Mouse (Mus musculus): Measurements from ENCODE around the gene Cycs. TPM values are rescaled to one million over a fixed set of nuclear protein-coding genes. Genes with fewer than 3 reads are reported as not detected.

Gene Cycs
- polyA plus RNA-seq, 1 experiment from 2014 or later, result 71.9 TPM

DNA sequence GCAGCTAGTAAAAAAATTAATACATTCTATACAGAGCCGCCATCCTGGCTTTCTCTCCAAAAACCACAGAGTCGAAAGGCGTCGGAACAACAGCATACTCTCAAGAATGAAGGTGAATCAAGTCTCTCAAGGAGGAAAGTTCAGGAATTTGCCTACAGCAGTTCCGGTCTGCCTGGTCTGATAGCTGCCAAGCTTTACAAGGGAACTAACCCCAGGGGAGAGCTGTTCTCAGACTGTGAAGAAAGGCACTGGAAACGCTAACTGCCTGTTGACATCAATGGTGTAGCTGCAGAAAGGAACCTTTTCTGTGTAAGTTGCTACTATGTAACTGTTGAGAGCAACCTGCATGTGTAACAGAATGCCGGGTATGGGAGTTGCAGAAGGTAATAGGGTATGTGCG is 34.4 kb downstream of the Cycs start:
- H3K4me1 ChIP-seq (ENCODE audit: control insufficient read depth, insufficient read depth, low read length), result peaks cover 2% of the 10 kb centered on the region; the same call in 1 of the 2 replicates
- H3K36me3 ChIP-seq (ENCODE audit: control insufficient read depth, insufficient read depth, low read length), result no peaks in the 10 kb centered on the region
- no peak overlapping the region for H3K27ac ChIP-seq (ENCODE audit: low read length)
- 86% methylated on average over 8 of the region's 8 CpGs for WGBS
- no peak overlapping the region for H3K4me3 ChIP-seq (replicated peaks; ENCODE audit: low read length)
- H3K4me2 ChIP-seq (ENCODE audit: low read depth, low read length), result no peak overlapping the region
- no peak for ATAC-seq (ENCODE audit: insufficient read depth, low FRiP score)
- H3K9ac ChIP-seq (ENCODE audit: low read length), result no peak overlapping the region
- no peaks in the 10 kb centered on the region for H3K9me3 ChIP-seq (replicated peaks; ENCODE audit: control insufficient read depth, low read length)
- H3K27me3 ChIP-seq (ENCODE audit: control insufficient read depth, insufficient read depth, low read length), result no peaks in the 10 kb centered on the region

DNA sequence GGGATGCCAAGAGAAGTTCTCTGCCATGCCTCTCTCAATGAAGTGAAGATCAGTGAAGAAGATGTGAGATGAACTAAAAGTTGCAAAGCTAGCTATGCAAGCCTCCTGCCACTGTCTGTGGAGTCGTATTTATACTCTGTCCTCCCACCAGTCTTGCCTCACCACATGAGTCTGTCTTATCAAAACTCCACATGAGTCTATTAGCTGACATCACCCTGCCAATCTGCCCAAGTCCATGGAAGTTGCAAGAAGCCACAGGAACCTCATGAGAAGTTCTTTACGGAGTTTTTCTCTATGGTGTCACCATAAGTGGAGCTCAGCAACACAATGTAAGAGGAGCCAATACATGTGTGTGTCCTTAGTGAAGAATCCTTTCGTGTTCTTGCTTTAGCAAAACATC is 35.3 kb downstream of the Cycs start:
- H3K9me3 ChIP-seq (replicated peaks; ENCODE audit: control insufficient read depth, low read length), result no peaks in the 10 kb centered on the region
- H3K36me3 ChIP-seq (ENCODE audit: control insufficient read depth, insufficient read depth, low read length), result no peaks in the 10 kb centered on the region
- ATAC-seq (ENCODE audit: insufficient read depth, low FRiP score), result no peak
- H3K4me1 ChIP-seq (ENCODE audit: control insufficient read depth, insufficient read depth, low read length), result no peaks in the 10 kb centered on the region
- H3K4me2 ChIP-seq (ENCODE audit: low read depth, low read length), result no peak overlapping the region
- no peak overlapping the region for H3K27ac ChIP-seq (ENCODE audit: low read length)
- no peak overlapping the region for H3K9ac ChIP-seq (ENCODE audit: low read length)
- WGBS, result 87% methylated on average over 3 of the region's 3 CpGs
- no peak overlapping the region for H3K4me3 ChIP-seq (replicated peaks; ENCODE audit: low read length)
- no peaks in the 10 kb centered on the region for H3K27me3 ChIP-seq (ENCODE audit: control insufficient read depth, insufficient read depth, low read length)

DNA sequence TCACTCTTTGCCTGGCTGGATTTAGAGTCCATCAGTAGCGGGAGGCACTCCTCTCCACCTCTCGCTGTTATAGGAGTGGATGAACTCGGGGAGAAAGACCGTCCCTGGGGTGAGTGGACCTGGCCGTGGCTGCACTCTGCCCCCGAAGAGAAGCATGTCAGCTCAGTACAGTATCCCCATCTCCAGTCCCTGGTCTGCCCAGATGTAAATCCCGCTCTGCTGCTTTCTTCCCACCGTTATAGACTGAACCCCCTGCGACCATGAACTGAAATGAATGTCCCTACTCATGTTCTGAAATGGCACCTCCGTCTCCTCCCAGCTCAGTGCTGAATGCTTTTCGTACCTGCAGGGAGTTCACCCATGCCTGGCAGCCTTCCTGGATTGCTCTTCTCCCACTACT is 37.1 kb downstream of the Cycs start:
- Histone ChIP-seq H3K9me3 (replicated peaks; ENCODE audit: control insufficient read depth, low read length) (no peaks in the 10 kb centered on the region), H3K9ac (ENCODE audit: low read length) (no peak overlapping the region), H3K4me1 (ENCODE audit: control insufficient read depth, insufficient read depth, low read length) (0 out of 2 replicates have a peak, but pooled peaks cover 1% of the 10 kb centered on the region), H3K27me3 (ENCODE audit: control insufficient read depth, insufficient read depth, low read length) (no peaks in the 10 kb centered on the region), H3K36me3 (ENCODE audit: control insufficient read depth, insufficient read depth, low read length) (no peaks in the 10 kb centered on the region), H3K4me3 (replicated peaks; ENCODE audit: low read length) (no peak overlapping the region), H3K27ac (ENCODE audit: low read length) (peak overlapping the region; percentile 8; the same call in 1 of the 2 replicates), H3K4me2 (ENCODE audit: low read depth, low read length) (peak overlapping the region; percentile 17; the same call in 1 of the 2 replicates)
- WGBS, result 78% methylated on average over 11 of the region's 11 CpGs
- no peak for ATAC-seq (ENCODE audit: insufficient read depth, low FRiP score)

DNA sequence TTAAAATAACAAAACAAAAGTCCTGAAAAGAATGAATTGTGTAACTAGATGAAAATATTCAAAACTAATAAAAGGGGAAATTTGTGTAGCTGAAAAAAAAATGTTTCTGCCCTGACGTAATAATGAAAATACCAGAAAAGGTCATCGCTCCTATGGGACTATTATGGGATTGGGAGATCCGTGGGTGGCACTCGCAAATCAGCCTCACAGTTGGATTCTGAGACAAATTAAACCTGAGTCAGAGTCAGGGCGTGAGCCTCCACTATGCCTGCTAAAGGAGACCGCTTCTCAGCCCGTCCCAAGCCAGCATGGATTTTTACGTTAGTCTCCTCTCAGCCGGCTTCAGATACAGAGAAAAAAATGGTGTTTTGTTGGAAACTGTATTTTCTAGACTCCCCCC is 38.9 kb downstream of the Cycs start:
- H3K27me3 ChIP-seq (ENCODE audit: control insufficient read depth, insufficient read depth, low read length), result no peaks in the 10 kb centered on the region
- H3K27ac ChIP-seq (ENCODE audit: low read length), result no peak overlapping the region
- 0 out of 2 replicates have a peak, but pooled peaks cover 3% of the 10 kb centered on the region for H3K4me1 ChIP-seq (ENCODE audit: control insufficient read depth, insufficient read depth, low read length)
- no peak overlapping the region for H3K9ac ChIP-seq (ENCODE audit: low read length)
- H3K36me3 ChIP-seq (ENCODE audit: control insufficient read depth, insufficient read depth, low read length), result no peaks in the 10 kb centered on the region
- no peak for ATAC-seq (ENCODE audit: insufficient read depth, low FRiP score)
- no peaks in the 10 kb centered on the region for H3K9me3 ChIP-seq (replicated peaks; ENCODE audit: control insufficient read depth, low read length)
- 71% methylated on average over 9 of the region's 9 CpGs for WGBS
- H3K4me2 ChIP-seq (ENCODE audit: low read depth, low read length), result no peak overlapping the region
- H3K4me3 ChIP-seq (replicated peaks; ENCODE audit: low read length), result no peak overlapping the region

DNA sequence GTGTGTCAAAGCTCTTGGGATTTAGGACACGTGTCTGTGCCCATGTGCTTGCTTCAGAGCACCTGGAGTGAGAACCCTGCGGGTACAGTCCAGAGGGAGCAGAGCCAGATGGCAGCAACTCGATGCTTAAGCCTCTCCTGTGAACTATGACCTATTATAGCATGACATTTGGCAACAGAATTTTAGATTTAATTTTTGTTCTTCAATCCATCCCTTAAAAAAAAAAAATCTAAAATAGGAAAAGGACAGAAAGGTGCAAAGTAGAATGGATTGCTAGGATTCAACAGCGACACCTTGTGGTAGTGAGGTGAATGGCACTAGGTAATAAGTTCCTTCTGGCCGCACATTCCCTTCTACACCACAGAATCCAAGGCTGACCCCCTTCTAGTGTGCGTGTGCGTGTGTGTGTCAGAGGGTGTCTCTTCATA is 39.7 kb downstream of the Cycs start:
- H3K4me3 ChIP-seq (replicated peaks; ENCODE audit: low read length), result no peak overlapping the region
- H3K9me3 ChIP-seq (replicated peaks; ENCODE audit: control insufficient read depth, low read length), result no peaks in the 10 kb centered on the region
- no peaks in the 10 kb centered on the region for H3K27me3 ChIP-seq (ENCODE audit: control insufficient read depth, insufficient read depth, low read length)
- H3K36me3 ChIP-seq (ENCODE audit: control insufficient read depth, insufficient read depth, low read length), result no peaks in the 10 kb centered on the region
- 0 out of 2 replicates have a peak, but pooled peaks cover 3% of the 10 kb centered on the region for H3K4me1 ChIP-seq (ENCODE audit: control insufficient read depth, insufficient read depth, low read length)
- WGBS, result 28% methylated on average over 7 of the region's 7 CpGs
- H3K27ac ChIP-seq (ENCODE audit: low read length), result no peak overlapping the region
- H3K9ac ChIP-seq (ENCODE audit: low read length), result no peak overlapping the region
- no peak for ATAC-seq (ENCODE audit: insufficient read depth, low FRiP score)
- H3K4me2 ChIP-seq (ENCODE audit: low read depth, low read length), result no peak overlapping the region

DNA sequence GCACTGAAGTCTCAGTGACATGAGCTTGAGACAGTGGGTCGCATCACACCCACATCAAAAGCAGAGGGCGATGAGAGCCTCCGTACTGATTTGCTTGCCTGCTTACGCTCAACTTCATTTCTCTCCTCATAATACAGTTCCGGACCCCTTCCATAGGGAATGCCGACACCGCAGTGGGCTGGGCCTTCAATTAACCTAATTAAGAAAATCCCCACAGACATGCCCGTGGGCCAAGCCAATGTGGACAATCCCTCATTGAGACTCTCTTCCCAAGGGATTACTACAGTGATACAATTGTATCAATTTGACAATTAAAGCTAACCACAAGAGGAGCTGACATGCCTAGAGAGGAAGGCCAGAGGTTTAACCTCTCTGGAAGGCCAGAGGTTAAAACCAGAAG is 40.5 kb downstream of the Cycs start:
- H3K4me3 ChIP-seq (replicated peaks; ENCODE audit: low read length), result no peak overlapping the region
- H3K4me1 ChIP-seq (ENCODE audit: control insufficient read depth, insufficient read depth, low read length), result 0 out of 2 replicates have a peak, but pooled peaks cover 3% of the 10 kb centered on the region
- H3K4me2 ChIP-seq (ENCODE audit: low read depth, low read length), result no peak overlapping the region
- WGBS, result 90% methylated on average over 8 of the region's 8 CpGs
- ATAC-seq (ENCODE audit: insufficient read depth, low FRiP score), result no peak
- no peaks in the 10 kb centered on the region for H3K27me3 ChIP-seq (ENCODE audit: control insufficient read depth, insufficient read depth, low read length)
- no peaks in the 10 kb centered on the region for H3K36me3 ChIP-seq (ENCODE audit: control insufficient read depth, insufficient read depth, low read length)
- no peak overlapping the region for H3K9ac ChIP-seq (ENCODE audit: low read length)
- H3K27ac ChIP-seq (ENCODE audit: low read length), result no peak overlapping the region
- no peaks in the 10 kb centered on the region for H3K9me3 ChIP-seq (replicated peaks; ENCODE audit: control insufficient read depth, low read length)

DNA sequence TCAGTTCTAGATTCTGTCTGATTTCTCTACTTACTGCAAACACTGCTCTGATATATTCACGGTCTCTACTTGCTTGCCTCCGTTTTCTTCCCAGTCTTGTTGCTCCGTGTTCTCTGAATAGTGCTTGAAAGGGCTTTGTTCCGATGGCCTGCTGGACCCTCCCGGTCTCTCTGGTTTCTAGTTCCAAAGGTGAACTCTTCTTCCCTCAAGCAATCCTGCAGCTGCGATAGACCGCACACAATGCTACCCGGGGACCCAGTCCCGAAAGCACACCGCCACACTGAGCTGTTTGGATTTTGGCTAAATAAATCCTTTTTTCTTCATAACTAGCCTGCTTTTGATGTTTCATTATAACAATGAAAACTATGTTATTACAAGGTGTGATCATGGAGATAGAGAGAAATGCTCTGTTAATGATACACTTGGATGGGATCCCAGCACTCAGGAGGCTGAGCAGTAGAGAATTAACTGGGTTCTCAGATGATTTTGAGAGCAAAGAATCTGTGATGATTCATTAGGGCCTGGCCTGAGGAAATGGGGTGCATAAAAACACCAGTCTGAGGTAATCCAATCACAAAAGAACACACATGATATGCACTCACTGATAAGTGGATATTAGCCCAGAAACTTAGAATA is 42.0 kb downstream of the Cycs start:
- H3K27ac ChIP-seq (ENCODE audit: low read length), result no peak overlapping the region; the same call in 1 of the 2 replicates
- no peaks in the 10 kb centered on the region for H3K36me3 ChIP-seq (ENCODE audit: control insufficient read depth, insufficient read depth, low read length)
- H3K4me1 ChIP-seq (ENCODE audit: control insufficient read depth, insufficient read depth, low read length), result 0 out of 2 replicates have a peak, but pooled peaks cover 3% of the 10 kb centered on the region
- no peaks in the 10 kb centered on the region for H3K9me3 ChIP-seq (replicated peaks; ENCODE audit: control insufficient read depth, low read length)
- no peak overlapping the region for H3K4me2 ChIP-seq (ENCODE audit: low read depth, low read length)
- H3K4me3 ChIP-seq (replicated peaks; ENCODE audit: low read length), result no peak overlapping the region
- 65% methylated on average over 10 of the region's 10 CpGs for WGBS
- H3K27me3 ChIP-seq (ENCODE audit: control insufficient read depth, insufficient read depth, low read length), result no peaks in the 10 kb centered on the region
- H3K9ac ChIP-seq (ENCODE audit: low read length), result no peak overlapping the region
- ATAC-seq (ENCODE audit: insufficient read depth, low FRiP score), result no peak

DNA sequence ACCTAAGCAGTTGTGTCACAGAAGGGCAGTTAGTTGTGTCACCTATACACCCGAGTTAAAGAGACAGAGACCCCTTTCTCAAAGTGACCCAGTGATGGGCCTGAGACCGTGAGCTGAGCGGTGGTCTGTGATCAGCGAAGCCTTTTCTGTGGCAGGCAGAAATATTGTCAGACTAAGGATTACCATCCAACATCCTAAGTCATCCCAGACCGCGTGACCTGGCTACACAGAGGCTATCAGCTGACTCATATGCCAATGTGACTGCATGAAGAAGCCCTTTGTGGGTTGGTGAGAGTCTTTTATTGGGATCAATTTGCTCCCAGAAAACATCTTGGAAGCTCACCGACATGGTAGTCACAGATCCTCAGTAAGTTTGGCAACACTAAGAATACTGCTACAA is 43.6 kb downstream of the Cycs start:
- WGBS, result 93% methylated on average over 7 of the region's 7 CpGs
- Histone ChIP-seq H3K9ac (ENCODE audit: low read length) (no peak overlapping the region), H3K9me3 (replicated peaks; ENCODE audit: control insufficient read depth, low read length) (no peaks in the 10 kb centered on the region), H3K36me3 (ENCODE audit: control insufficient read depth, insufficient read depth, low read length) (no peaks in the 10 kb centered on the region), H3K4me3 (replicated peaks; ENCODE audit: low read length) (no peak overlapping the region), H3K27me3 (ENCODE audit: control insufficient read depth, insufficient read depth, low read length) (no peaks in the 10 kb centered on the region), H3K27ac (ENCODE audit: low read length) (no peak overlapping the region), H3K4me2 (ENCODE audit: low read depth, low read length) (no peak overlapping the region), H3K4me1 (ENCODE audit: control insufficient read depth, insufficient read depth, low read length) (0 out of 2 replicates have a peak, but pooled peaks cover 3% of the 10 kb centered on the region)
- no peak for ATAC-seq (ENCODE audit: insufficient read depth, low FRiP score)

DNA sequence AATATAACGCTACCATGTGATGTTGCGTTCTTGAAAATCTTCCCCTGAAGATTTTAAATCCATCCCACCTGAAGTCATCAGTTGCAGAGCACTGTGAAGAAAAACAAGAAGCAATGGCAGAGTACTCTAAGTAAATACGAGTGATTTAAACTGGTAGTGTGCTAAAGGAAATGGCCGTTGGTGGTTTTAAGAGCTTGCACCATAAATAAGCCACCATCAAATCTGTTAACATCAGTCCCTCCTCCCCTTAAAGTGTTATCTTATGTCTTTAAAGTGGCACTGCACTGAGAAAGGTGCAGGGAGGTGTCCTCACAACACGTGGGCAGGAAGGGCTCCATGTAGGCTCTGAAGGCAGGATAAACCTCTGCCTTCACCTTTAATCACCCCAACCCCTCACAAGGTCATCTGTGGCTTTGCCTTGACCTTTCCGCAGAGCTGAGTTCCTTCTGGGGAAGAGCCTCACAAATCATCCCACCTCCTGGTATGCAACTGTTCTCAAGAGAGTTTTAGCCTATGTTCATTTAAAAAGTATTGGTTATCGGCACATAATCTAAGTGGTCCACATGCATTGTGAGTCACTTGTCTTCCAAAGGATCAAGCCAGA is 44.7 kb downstream of the Cycs start:
- 0 out of 2 replicates have a peak, but pooled peaks cover 3% of the 10 kb centered on the region for H3K4me1 ChIP-seq (ENCODE audit: control insufficient read depth, insufficient read depth, low read length)
- H3K4me2 ChIP-seq (ENCODE audit: low read depth, low read length), result no peak overlapping the region
- H3K36me3 ChIP-seq (ENCODE audit: control insufficient read depth, insufficient read depth, low read length), result no peaks in the 10 kb centered on the region
- no peak for ATAC-seq (ENCODE audit: insufficient read depth, low FRiP score)
- no peak overlapping the region for H3K27ac ChIP-seq (ENCODE audit: low read length)
- H3K4me3 ChIP-seq (replicated peaks; ENCODE audit: low read length), result no peak overlapping the region
- no peak overlapping the region for H3K9ac ChIP-seq (ENCODE audit: low read length)
- WGBS, result 72% methylated on average over 7 of the region's 7 CpGs
- no peaks in the 10 kb centered on the region for H3K9me3 ChIP-seq (replicated peaks; ENCODE audit: control insufficient read depth, low read length)
- H3K27me3 ChIP-seq (ENCODE audit: control insufficient read depth, insufficient read depth, low read length), result no peaks in the 10 kb centered on the region
